Mouse (Mus musculus): ENCODE results near the gene Elane.
"Not testable (repeated sequence)": the region's sequence is repeated elsewhere in the genome, so short reads cannot be mapped to it uniquely, and the experiment has no call there.

Gene Elane

GRCm38 (mm10) chr10:79883297-79884084 is 2.6 kb upstream of the Elane start:
- DNase-seq (ENCODE audit: low spot score) = peak; percentile 84

- no peak for DNase-seq (ENCODE audit: low spot score)
Measured at GRCm38 (mm10) chr10:79884446-79884845, 1.6 kb upstream of the Elane start.

GRCm38 (mm10) chr10:79884938-79885337 is 1.1 kb upstream of the Elane start:
- not testable (repeated sequence) for DNase-seq (ENCODE audit: low spot score)

- DNase-seq (ENCODE audit: low spot score) = no peak
Measured at GRCm38 (mm10) chr10:79886611-79887010, 564 bp downstream of the Elane start.

GRCm38 (mm10) chr10:79889386-79889785 is 3.3 kb downstream of the Elane start:
- no peak for DNase-seq (ENCODE audit: low spot score)

GRCm38 (mm10) chr10:79890670-79891069 is 4.6 kb downstream of the Elane start, which contains the start of gene Cfd:
Cfd (plus strand) TSS chr10:79890853.
- DNase-seq (ENCODE audit: low spot score) = no peak

GRCm38 (mm10) chr10:79892451-79893118 is 6.5 kb downstream of the Elane start:
- DNase-seq (ENCODE audit: low spot score) = peak; percentile 76

- DNase-seq (ENCODE audit: low spot score) = no peak
Measured at GRCm38 (mm10) chr10:79896306-79896705, 10.3 kb downstream of the Elane start.

GRCm38 (mm10) chr10:79896814-79897213 is 10.8 kb downstream of the Elane start:
- DNase-seq (ENCODE audit: low spot score) = no peak

- DNase-seq (ENCODE audit: low spot score) = no peak
Measured at GRCm38 (mm10) chr10:79897316-79898245, 11.5 kb downstream of the Elane start.

GRCm38 (mm10) chr10:79900951-79901410 is 14.9 kb downstream of the Elane start:
- DNase-seq (ENCODE audit: low spot score) = no peak

- DNase-seq (ENCODE audit: low spot score) = no peak
Measured at GRCm38 (mm10) chr10:79906712-79907111, 20.7 kb downstream of the Elane start.

GRCm38 (mm10) chr10:79907415-79907814 is 21.4 kb downstream of the Elane start:
- no peak for DNase-seq (ENCODE audit: low spot score)

- DNase-seq (ENCODE audit: low spot score) = peak; percentile 97
Measured at GRCm38 (mm10) chr10:79908167-79909091, 22.4 kb downstream of the Elane start, which contains the start of gene Med16. Med16 (minus strand) TSS chr10:79908923.

- no peak for DNase-seq (ENCODE audit: low spot score)
Measured at GRCm38 (mm10) chr10:79909092-79909922, 23.3 kb downstream of the Elane start.

- no peak for DNase-seq (ENCODE audit: low spot score)
Measured at GRCm38 (mm10) chr10:79910556-79910955, 24.5 kb downstream of the Elane start, which contains the start of gene Gm26602. Gm26602 (plus strand) TSS chr10:79910856.

- DNase-seq (ENCODE audit: low spot score) = no peak
Measured at GRCm38 (mm10) chr10:79912412-79912811, 26.4 kb downstream of the Elane start.

- no peak for DNase-seq (ENCODE audit: low spot score)
Measured at GRCm38 (mm10) chr10:79914131-79914947, 28.3 kb downstream of the Elane start.
